Mouse (Mus musculus) frontal cortex, adult (tissue): ENCODE measurements around the gene Ttll10.

ENCODE experiments used
- ATAC-seq: cut with Nextera tagmentation; 2 replicates; pipeline ENCODE4 v1.9.2; 2017; ENCODE audit warnings: mild to moderate bottlenecking, moderate library complexity, mixed read lengths; ENCODE audit not compliant: low TSS enrichment

Ttll10 gene

DNA sequence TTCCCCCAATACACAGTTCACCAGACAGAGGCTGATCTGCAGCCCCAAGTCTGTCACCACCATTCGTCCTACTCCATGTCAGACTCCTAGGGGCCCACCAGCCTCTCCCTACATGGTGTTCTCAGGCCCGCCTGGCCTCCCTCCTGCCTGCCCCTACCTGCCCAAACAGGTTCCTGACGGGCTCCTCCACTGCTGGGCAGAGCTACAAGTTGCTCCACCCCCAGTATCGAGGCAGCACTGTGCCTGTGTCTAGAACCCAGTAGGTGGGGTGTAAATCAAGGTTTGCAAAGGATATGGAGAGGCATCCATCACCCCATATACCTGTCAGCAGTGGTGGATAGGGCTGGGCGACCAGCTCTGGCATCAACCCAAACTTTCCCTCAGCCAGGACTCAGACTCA lies at the start of gene Ttll10:
Gene Ttll10 (minus strand): TSS at position 154 of the 400 bp plus-strand sequence.
- ATAC-seq = no peak

DNA sequence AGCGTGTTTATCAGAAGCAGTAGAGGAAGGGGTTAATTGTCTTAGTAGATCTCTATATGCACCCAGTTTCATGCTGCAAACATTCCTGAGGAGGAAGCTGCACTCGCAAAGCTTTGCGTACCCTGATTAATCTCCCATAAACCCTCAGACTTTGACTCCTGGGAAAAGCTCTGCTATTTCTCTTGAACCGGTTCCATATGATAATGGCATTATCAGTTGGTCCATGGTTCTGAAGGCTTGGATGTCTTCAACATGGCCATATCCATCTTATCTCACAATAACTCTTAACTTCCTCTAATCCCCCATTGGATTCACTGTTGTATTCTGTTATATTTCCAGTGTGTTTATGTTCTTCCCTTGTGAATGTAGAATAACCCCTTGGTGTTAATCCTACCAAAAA lies 44.1 kb upstream of the Ttll10 start:
- no peak for ATAC-seq

DNA sequence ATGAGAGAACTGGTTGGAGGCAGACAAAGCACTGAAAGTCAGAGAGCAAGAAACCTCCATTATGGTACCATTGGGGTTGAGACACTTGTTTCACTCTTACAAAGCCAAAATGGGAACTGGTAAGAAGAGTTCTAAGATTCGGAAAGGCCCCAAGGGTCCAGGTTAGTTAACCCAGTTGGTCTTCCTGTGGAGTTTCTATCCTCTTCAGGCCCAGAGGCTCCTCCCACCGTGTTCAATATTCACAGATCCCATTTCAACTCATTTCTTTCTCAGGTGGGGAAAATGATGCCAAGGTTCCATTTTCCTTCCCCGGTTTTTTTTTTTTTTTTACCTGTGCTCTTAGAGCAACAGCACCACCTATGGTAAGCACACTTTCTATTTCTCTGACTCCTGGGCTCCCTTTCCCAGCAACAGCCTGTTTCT lies 42.3 kb upstream of the Ttll10 start:
- no peak for ATAC-seq

DNA sequence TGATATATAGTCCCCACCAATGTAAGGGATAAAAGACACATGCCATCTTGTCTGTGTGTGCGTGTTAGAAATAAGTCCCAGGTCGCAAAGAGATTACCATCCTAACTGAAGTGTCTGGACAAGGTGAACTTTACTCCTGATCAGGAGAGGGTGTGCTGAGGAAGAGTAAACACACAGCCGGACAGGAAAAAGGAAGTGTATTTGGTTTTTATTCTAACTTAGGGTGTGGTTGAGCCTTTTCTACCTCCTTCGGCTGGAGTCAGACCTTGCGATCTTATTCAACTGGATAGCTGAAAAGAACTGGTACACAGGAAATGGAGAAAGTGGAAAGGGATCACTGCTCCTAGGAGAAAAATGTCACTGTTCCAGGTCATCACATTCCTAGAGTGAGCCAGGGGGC lies 41.3 kb upstream of the Ttll10 start:
- no peak for ATAC-seq

DNA sequence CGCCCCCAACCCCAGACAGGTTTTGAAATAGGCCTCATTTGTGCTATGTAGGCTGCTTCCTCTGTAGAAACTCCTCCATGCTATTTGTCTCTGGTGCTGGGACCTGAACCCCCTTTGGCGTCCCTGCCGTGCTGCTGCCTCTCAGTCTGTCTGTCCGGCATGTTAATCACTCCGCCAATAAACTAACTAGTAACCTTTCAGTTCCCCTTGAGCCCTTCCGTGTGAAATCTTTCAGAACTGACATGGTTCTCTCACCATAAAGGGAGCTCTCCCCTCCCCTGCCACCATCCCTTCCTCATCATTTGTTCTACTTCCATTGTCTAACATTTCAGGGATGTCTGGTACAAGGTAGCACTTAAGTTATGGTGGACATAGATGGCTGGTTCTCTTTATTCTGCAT lies 40.2 kb upstream of the Ttll10 start:
- ATAC-seq = no peak

DNA sequence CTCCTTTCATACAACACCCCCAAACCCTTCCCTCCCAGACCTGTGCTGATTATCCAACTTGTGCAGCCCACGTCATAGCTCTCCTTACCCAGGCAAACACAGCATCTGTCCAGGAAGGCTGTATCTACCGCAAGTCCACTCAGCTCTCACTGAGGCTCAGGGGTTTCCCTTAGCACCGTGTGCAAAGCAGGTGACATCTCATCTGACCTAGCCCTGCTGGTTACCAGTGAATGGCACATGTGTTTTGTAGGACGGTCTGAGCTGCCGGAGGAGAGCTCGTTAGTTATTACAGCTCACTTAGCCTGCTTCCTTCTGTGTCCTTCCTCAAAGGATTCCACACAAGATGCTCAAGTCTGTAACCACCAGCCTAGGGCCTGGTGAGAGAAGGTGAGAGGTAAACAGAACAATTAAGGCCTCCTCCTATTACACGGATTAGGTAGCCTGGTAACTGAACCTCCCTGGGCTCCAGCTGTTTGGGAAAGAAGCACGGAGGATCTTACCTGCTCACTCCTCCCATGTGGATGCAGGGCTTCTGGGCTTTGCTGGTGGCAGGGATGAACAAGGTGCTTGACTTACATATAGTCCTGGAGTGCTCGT lies 38.7 kb upstream of the Ttll10 start:
- ATAC-seq = no peak

DNA sequence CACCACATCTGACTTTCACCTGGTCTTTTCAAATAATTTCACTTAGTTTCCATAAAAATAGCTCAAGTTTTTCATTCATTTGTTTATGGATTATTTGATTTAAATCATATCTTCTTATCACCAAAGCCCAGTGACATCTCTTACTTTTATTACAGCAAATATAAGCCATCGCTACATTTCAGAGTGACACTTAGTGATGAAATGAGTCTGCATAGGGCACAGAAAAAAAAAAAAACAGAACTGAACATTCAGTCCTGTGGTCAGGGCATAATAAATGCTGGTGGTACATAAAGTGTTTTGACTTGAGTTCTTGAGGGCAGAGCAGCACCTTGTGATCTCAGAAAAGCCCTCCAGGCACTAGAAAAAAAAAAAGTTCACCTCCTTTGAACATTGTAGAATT lies 37.0 kb upstream of the Ttll10 start:
- no peak for ATAC-seq

DNA sequence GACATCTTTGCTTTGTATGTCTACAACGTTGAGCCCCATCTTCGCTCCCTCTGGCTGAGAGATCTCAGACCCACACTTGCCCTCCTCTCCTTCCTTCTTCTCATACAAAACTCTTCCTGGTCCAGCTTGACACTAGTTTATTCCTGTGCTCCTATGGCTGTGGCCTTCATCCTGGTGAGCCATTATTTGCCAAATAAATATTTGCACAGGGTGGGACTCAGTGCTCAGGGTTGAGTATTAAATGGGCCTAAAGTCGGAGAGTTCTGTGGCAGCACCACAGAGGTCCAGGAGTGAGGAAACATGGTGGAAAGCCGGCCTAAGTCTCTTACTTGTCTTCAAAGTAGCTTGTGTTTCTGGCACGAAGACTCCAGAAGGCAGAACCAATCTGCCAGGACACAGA lies 34.5 kb upstream of the Ttll10 start:
- ATAC-seq = no peak

DNA sequence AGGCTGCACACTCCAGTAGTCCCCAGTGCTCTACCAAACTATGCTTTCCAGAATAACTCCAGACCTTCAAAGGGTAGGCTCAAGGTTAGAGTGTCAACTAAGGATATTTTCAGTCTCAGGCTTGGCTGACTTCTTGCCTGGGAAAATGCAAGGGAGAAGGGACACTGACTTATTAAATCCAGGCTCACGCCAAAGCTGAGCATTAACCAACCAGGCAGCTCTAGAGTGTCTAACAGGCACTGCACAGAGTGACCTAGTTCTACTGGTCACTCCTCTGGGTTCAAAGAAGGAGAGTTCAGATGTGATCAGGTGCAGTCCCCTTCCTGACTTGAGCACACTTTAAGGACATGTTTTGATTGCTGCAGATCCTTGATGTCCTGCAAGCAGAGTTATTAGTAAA lies 33.6 kb upstream of the Ttll10 start:
- ATAC-seq = no peak

DNA sequence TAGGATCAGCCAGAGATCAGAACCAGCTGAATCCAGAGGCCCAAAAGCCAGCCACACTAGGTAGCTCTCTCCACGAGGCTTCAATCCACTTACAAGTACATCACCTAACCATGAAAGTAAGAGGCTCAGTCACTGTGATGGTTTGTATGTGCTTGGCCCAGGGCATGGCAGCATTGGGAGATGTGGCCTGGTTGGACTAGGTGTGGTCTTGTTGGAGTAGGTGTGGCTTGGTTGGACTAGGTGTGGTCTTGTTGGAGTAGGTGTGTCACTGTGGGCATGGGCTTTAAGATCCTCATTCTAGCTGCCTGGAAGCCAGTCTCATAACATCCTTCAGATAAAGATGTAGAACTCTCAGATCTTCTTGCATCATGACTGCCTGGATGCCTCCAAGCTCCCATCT lies 32.0 kb upstream of the Ttll10 start:
- no peak for ATAC-seq

DNA sequence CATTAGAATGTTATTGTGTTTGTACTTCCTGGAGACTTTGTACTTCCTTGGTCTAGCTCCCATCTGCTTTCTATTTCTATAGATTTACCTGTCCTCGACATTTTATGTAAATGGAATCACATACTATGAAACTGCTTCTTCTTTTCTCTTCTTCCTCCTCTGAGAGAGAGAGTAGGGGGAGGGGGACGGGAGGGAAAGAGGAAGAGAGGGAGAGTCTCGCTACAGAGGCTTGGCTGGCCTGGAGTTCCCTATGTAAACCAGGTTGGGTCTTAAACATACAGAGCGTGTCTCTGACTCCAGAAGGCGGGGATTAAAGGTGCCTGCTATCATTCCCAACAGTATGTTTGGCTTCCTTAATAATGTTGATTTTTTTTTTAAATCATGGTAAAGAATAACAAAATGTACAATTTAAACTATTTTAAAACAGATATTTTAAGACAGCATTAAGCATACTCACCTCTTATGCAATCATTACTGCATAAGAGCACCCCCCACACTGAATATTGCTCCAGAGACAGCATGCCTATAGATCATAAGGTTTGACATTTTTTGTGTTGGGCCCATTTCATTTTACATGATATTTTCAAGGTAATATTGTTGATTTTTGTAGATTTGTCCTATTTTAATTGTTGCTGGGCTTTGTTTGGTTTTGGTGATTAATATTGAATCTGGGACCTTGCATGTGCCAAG lies 28.3 kb upstream of the Ttll10 start:
- no peak for ATAC-seq

DNA sequence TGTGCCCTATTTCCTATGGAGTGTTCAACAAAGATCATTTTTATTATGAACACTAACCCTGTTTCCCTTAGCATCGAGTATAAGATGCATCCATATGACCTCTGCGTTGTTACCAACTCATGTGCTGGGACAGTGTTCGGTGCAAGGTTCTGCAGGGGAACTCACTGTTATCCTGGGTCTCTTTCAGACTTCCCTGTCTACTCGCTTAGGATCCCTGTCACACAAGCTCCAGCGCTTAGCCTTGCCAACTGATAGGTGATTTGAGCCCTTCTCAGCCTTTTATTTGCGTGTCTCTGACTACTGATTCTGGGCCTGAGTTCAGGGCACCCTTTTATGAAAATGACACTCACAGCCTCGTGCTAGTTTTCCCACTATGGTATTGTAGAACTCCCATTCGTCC lies 26.0 kb upstream of the Ttll10 start:
- ATAC-seq = no peak

DNA sequence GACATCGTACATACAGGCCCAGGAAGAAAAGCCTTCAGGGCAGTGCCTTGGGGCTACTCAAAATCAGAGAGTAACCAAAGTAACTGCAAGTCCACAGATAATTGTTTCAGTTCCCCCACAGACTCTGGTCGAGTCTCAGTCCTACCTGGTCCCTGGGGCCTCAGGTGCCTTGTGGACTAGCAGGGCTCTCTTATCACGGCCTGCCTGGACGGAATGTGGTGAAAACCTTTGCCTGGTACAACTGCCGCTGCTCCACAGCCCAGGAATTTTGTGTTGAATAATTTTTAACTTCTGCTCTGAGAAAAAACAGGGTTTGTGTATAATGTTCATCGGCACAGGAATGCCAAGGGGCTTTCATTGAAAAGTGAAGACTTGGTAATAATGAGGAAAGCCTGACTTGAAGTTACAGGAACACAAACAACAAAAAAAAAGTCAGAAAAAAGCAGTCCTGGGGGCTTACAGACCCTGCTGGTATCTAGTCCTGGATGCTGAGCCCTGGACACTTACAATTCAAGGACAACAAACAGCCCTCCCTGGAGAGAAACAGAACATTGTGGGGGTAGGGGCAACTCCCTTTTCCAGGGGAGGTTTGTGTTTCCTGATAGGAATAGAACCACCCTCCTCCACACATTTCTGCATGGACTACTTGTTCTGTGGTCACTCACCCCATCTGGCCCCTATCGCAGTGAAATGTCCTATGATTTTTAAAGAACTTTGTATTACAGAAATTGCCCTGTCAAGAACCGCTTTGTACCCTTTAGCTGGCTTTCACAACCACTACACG lies 25.1 kb upstream of the Ttll10 start:
- no peak for ATAC-seq

DNA sequence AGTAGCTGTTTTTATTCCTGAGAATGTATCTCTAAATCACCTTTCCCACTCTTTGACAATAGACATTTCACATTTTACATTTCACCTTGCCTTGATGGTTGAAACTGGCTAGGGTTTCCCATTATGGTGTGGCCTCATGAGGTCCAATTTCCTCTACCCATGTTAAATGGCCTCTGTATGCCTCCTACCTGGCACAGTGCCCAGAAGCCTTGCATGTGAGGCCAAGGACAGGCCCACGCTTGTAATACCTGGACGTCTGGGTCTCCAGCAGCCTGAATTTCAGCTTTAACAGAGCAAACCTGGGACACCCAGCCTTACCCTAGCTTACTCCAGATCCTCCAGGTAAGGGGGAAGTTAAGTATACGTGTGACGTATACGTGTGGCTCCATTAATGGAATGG lies 24.1 kb upstream of the Ttll10 start:
- no peak for ATAC-seq

DNA sequence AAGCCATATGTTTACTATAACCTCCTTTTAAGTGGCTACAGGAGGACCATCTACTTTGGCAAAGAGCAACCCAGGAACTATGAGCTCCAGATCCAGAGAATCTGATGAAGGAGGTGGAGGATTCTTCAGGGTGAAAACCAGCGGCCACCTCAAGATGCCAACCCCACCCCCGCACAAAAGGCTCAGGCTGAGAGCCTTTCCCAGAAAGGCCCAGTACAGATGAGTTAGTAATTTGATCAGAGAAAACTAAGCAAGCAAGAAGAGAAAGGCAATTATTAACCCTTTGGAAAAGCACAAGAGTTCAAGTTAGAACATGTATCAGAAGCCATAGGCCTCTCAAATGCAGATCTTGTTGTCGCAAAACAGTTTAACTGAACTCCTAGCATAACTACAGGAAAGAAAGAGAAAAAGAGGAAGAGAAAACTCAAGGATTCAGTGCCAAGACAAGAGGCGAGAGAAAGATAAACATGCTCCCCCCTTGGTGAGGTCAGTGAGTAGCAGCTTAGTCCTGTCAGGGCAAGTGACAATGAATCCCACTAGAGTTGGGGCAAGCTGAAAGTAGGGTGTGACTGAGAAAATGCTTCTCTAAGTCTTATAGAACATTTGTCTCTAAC lies 23.5 kb upstream of the Ttll10 start:
- no peak for ATAC-seq

DNA sequence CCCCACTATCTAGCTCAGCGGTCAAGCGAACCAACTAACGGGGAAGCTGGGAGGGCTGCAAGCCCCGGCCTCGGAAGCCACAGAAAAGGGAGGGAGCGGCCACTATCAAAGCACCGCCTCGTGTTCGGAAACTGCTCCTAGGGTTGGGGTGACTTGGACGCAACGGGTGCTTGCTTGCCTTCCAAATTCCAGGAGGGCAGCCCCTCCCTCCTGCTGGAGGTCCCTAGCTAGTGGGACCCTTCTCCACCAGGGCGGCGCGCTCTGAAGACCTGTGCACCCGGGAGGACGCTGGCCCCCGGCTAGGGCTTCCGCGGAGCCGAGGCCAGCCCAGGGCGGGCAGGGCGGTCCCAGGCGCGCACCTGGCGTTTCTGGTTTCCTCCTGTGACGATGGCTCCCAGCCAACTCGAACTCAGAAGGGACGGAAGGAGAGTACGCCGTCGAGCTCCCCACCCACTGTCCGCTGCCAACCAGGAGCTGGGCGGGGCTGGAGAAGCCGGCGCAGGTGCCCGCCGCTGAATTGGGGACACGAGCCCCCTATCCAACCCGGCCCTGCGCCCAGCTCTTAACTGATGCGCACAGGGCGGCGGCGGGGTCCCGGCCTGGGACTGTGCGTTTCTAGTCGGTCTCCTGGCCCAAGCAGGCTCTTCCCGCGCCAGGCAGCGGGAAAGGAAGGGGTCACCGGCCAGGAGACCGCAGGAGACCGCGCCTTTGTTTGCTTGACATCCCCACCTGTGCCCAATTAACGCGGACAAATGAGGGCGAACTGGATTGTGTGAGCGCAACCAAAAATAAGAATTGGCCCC lies 18.5 kb upstream of the Ttll10 start:
- ATAC-seq = no peak

DNA sequence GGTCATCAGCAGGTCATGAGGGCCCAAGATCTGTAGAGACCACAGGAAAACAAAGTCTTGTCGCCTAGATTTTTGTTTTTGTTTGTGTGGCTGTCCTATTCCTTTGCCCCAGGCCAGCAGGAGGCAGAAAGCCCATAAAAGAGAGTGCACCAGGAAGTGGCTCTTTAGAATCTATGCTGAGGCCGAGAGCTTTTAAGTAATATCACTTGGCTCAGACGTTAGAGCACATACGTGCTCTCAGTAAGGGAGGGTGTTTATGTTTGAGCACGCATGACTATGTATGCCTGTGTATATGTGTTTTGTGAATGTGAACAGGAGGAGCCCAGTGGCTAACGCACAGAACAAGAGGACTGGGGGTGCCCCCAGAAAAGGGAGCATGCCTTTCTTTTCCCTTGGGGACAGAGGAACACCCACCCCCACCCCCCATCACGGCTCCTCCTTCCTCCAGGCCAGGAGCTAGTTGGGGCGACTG lies 17.7 kb upstream of the Ttll10 start:
- no peak for ATAC-seq

DNA sequence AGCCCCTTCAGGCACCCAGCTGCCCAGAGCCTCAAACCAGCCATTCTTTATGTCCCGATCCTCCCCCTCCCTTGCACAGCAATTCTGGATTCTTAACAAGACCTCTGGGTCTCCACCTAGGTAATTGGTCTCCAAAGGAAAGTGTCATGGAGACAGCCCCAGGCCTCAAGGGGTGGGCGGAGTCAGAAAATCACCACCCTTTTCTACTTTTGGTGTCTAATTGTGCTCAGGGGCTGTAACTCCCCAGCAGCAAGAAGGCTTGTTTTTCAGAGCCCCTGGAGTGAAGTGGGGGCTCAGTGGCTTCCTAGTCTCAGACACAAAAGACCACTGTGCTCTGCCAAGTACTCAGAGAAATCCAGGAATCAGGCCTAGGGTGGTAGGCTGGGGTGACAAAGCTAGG lies 11.5 kb upstream of the Ttll10 start:
- no peak for ATAC-seq

DNA sequence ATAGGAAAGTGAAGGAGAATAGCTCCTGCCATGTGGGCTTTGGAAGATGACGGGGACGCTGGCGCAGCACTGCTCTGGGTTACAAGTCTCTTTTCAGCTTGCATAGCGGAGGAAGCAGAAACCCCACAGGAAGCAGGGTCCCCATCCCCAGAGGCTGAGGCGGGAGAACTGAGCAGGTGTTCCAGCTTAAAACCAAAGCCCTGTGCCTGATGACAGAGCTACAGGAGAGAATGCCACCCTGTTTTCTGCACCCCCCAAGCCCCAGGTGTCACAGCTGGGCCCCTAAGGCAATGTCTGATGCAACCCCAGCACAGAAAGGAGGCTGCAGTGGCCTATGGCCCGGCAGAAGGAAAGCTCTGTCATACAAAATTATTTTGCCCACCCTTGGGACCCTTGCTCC lies 11.1 kb upstream of the Ttll10 start:
- no peak for ATAC-seq

DNA sequence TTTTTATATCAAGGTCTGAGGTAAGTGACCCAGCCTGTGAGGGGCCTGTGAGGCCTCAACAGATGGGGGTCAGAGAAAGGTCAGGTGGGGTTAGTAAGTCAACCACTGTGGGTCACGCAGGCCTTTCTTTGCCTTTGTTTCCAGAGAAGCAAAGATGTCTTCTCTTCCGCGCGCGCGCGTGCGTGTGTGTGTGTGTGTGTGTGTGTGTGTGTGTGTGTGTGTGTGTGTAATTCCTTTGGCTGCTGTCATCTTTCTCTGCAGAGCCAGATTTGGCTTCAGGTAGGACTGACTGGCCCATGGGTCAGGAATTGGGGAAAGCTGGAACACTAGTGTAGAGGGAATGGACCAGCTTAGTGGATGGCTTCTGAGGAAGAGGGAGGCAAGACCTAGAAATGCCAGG lies 10.5 kb upstream of the Ttll10 start:
- no peak for ATAC-seq

DNA sequence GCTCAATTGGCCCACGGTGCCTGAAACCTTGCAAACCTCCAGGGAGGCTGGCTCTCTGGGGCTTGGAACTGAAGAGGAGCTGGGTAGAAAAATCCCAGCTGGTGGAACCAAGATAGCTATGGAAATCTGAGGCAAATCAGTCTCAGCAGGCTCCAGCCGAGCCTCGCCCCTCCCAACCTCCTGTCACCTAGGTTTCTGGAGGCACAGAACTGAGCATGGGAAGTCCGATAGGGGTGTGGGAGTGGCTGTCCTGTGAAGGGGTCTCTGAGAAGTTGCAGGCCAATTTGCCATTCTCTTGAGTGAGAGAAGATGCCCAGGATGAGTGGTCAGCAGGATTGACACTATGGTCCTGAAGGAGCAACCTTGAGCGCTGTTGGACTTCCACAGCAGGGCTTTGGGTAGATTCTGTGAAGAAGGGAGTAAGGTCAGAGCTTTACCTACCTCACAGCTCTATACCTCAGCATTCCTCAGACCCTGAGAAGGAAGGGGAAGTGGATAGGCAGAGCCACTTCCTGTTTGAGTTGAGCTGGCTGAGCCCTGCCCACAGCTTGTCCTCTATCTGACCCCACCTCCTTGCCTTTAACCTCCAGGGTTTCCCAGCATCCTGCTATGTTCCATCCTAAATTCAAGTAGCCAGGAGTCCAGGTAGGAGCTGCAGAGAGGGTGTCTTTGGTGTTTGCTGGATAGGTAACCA lies 8.2 kb upstream of the Ttll10 start:
- no peak for ATAC-seq
